8 mouse cellular contexts compared by ENCODE assay signal in genomic region chr1:166003181-166004022, GRCm38 (mm10). TPM values are rescaled to one million over a fixed set of nuclear protein-coding genes. Genes with fewer than 3 reads are reported as not detected.
DNase-seq lines count a peak whose midpoint lies in the region; ATAC-seq and TF ChIP-seq lines count a peak whose summit lies in the region.

No protein-coding gene starts in this region.

- DNase-seq in CD4-positive helper T cell, adult 2 months (ENCODE audit: low read depth, low spot score): peak; percentile 96
- peak; percentile 95 for DNase-seq in brain, adult 2 months (ENCODE audit: low read depth, low spot score)
- peak; percentile 95 for DNase-seq in heart, embryonic 10.5 days (ENCODE audit: low spot score)
- DNase-seq in midbrain, postnatal 0 days (ENCODE audit: low spot score): peak; percentile 94
- DNase-seq in spleen, postnatal 36 days (ENCODE audit: low spot score in 2 of 2): peak; percentile 95 to 96

- no peak overlapping the region for H3K27ac ChIP-seq in embryonic fibroblast, embryonic 13.5 days (ENCODE audit: insufficient read depth, low read length)
- H3K27ac ChIP-seq in heart, embryonic 10.5 days: peak overlapping the region; percentile 91
- peak overlapping the region; percentile 89 for H3K27ac ChIP-seq in kidney, embryonic 15.5 days
- peak overlapping the region; percentile 67 for H3K27ac ChIP-seq in limb, embryonic 15.5 days
- H3K27ac ChIP-seq in midbrain, postnatal 0 days (ENCODE audit: low read depth, low read length): no peak overlapping the region

- H3K4me3 ChIP-seq in embryonic fibroblast, embryonic 13.5 days (ENCODE audit: insufficient read depth, low read length): peak overlapping the region; percentile 78
- H3K4me3 ChIP-seq in heart, embryonic 10.5 days: peak overlapping the region; percentile 99
- H3K4me3 ChIP-seq in kidney, embryonic 15.5 days (replicated peaks): peak overlapping the region; percentile 97
- H3K4me3 ChIP-seq in limb, embryonic 15.5 days: peak overlapping the region; percentile 92
- H3K4me3 ChIP-seq in midbrain, postnatal 0 days (ENCODE audit: low read depth, low read length): peak overlapping the region; percentile 97

- no peaks in the 10 kb centered on the region for H3K9me3 ChIP-seq in heart, embryonic 10.5 days
- H3K9me3 ChIP-seq in kidney, embryonic 15.5 days (replicated peaks): no peaks in the 10 kb centered on the region
- no peaks in the 10 kb centered on the region for H3K9me3 ChIP-seq in limb, embryonic 15.5 days
- no peaks in the 10 kb centered on the region for H3K9me3 ChIP-seq in midbrain, postnatal 0 days (ENCODE audit: low read length)

- under 1% methylated on average over 61 of the region's 61 CpGs for WGBS in heart, embryonic 10.5 days
- WGBS in kidney, embryonic 15.5 days: under 1% methylated on average over 61 of the region's 61 CpGs
- under 1% methylated on average over 61 of the region's 61 CpGs for WGBS in limb, embryonic 15.5 days
- under 1% methylated on average over 60 of the region's 61 CpGs for WGBS in midbrain, postnatal 0 days

- H3K27me3 ChIP-seq in heart, embryonic 10.5 days (ENCODE audit: insufficient read depth, poor library complexity, severe bottlenecking): no peaks in the 10 kb centered on the region
- no peaks in the 10 kb centered on the region for H3K27me3 ChIP-seq in kidney, embryonic 15.5 days
- H3K27me3 ChIP-seq in limb, embryonic 15.5 days: no peaks in the 10 kb centered on the region
- H3K27me3 ChIP-seq in midbrain, postnatal 0 days (ENCODE audit: insufficient read depth, low read length): no peaks in the 10 kb centered on the region

- peak overlapping the region; percentile 85 for H3K4me2 ChIP-seq in kidney, embryonic 15.5 days
- peak overlapping the region; percentile 86 for H3K4me2 ChIP-seq in limb, embryonic 15.5 days
- H3K4me2 ChIP-seq in midbrain, postnatal 0 days (ENCODE audit: low read depth, low read length, poor library complexity, severe bottlenecking): peak overlapping the region; percentile 46

- peak; percentile 55; the same call in 1 of the 2 replicates for TF ChIP-seq POLR2A in embryonic fibroblast, embryonic 13.5 days (IDR thresholded peaks at IDR 0.05; ENCODE audit: low read depth, low read length)

- no peak for TF ChIP-seq CTCF in embryonic fibroblast, embryonic 13.5 days (IDR thresholded peaks at IDR 0.05; ENCODE audit: borderline replicate concordance, insufficient read depth, low read length)
- no peak for TF ChIP-seq CTCF in midbrain, postnatal 0 days (IDR thresholded peaks at IDR 0.05)

- no peaks in the 10 kb centered on the region for H3K36me3 ChIP-seq in heart, embryonic 10.5 days
- H3K36me3 ChIP-seq in kidney, embryonic 15.5 days: no peaks in the 10 kb centered on the region
- no peaks in the 10 kb centered on the region for H3K36me3 ChIP-seq in limb, embryonic 15.5 days
- H3K36me3 ChIP-seq in midbrain, postnatal 0 days (ENCODE audit: insufficient read depth, low read length): no peaks in the 10 kb centered on the region

- peak; percentile 85 for ATAC-seq in kidney, embryonic 15.5 days (replicated peaks; ENCODE audit: low FRiP score)
- ATAC-seq in limb, embryonic 15.5 days (ENCODE audit: insufficient number of reproducible peaks, low FRiP score, low TSS enrichment, low read depth): peak; percentile 76
- ATAC-seq in midbrain, postnatal 0 days (ENCODE audit: low FRiP score): peak; percentile 78

- peak overlapping the region; percentile 41 for H3K9ac ChIP-seq in kidney, embryonic 15.5 days
- H3K9ac ChIP-seq in limb, embryonic 15.5 days: 0 out of 2 replicates have a peak overlapping the region, but pooled peaks have one; percentile 26
- peak overlapping the region; percentile 52; the same call in 1 of the 2 replicates for H3K9ac ChIP-seq in midbrain, postnatal 0 days (replicated peaks; ENCODE audit: low read length, poor library complexity, severe bottlenecking)

- H3K4me1 ChIP-seq in embryonic fibroblast, embryonic 13.5 days (ENCODE audit: control insufficient read depth, insufficient read depth, low read length): peaks cover 2% of the 10 kb centered on the region; the same call in 1 of the 2 replicates
- peaks cover 26% of the 10 kb centered on the region for H3K4me1 ChIP-seq in heart, embryonic 10.5 days
- peaks cover 24% of the 10 kb centered on the region for H3K4me1 ChIP-seq in kidney, embryonic 15.5 days
- peaks cover 11% of the 10 kb centered on the region; the same call in 1 of the 2 replicates for H3K4me1 ChIP-seq in limb, embryonic 15.5 days
- H3K4me1 ChIP-seq in midbrain, postnatal 0 days (ENCODE audit: insufficient read depth, low read length): no peaks in the 10 kb centered on the region

RNA-seq across cellular contexts. Expression of gene Pou2f1, which starts 0.9 kb away (rescaled TPM):
- 4.6 and 6.3 TPM in 2 replicates for polyA plus RNA-seq in embryonic fibroblast, embryonic 13.5 days (2011; ENCODE audit: insufficient read length, low read depth, missing spikeins)
- 12.9 and 18.4 TPM in 2 replicates for polyA plus RNA-seq in heart, embryonic 10.5 days (2016; fragmentation: Nextera tagmentation; extraction: Ambion mirVana)
- 19.5 TPM in 2 replicates for polyA plus RNA-seq in kidney, embryonic 15.5 days (2015; fragmentation: Nextera tagmentation; extraction: Ambion mirVana)
- 8.1 and 9.5 TPM in 2 replicates for polyA plus RNA-seq in limb, embryonic 15.5 days (2015; fragmentation: Nextera tagmentation; extraction: Ambion mirVana)
- total RNA-seq in midbrain, postnatal 0 days (2014; rRNA removed): 26.8 and 27.2 TPM in 2 replicates
- 17.3 and 21.5 TPM in 2 replicates for polyA plus RNA-seq in midbrain, postnatal 0 days (2015; fragmentation: Nextera tagmentation; extraction: Ambion mirVana)

Comparison
In these comparisons a context has a peak if more than half of its experiments do, and no peak if none do; other contexts are left out.
1. H3K27ac ChIP-seq: peak in heart, embryonic 10.5 days (single experiment), kidney, embryonic 15.5 days (single experiment) and limb, embryonic 15.5 days (single experiment); none in embryonic fibroblast, embryonic 13.5 days (single experiment) and midbrain, postnatal 0 days (single experiment).
2. Peak in every context shown above with its lines, with median percentiles within 50 percentile points of each other: DNase-seq, H3K4me3 ChIP-seq, ATAC-seq, H3K4me2 ChIP-seq and H3K9ac ChIP-seq.